Mouse (Mus musculus) kidney, postnatal 4 days (tissue): ENCODE measurements at regions not wholly inside any gene's neighbourhood (a gene's known extent, or its start where the extent isn't known, plus 50 kb on each side); places are given as distances from the start of the nearest gene placed in this dataset.

Source experiments
- DNase-seq, 2 experiments: peaks; one replicate each; pipeline ENCODE4 v3.0.0; 2021; ENCODE audit warnings: mixed read lengths in 2 of 2

DNA sequence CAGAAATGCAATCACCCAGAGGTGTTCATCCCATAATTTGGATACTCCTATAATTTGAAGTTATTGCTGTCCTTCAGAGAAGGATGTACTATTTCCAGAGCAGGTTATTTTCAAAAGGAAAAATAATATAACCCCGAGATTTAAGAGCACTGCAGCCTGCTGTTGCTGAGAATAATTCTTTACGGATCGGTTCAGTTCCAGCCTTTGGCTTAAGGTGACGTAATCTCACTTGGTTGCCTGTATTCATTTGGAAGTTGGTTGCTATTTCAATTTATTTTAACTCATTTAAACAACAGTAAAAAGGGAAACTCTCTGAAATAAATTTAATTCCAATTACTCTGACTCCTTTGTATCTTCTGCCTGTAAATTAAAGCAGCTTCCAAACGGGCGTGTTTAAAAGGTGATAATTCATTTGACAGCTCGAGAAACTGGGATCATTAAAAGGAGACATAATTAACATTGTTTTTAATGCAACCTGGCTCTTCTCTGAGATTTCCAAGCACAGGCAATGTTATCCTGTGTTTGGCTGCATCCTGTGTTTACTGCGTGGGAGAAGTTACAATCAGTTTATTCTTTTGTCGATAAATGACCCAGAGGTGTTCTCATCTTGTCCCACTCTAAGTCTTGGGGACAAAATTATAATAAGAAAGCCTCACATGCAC lies 568.5 kb downstream of the Gm16223 start:
- DNase-seq = no peak

- DNase-seq = no peak
These were observed 576.5 kb upstream of the Cpeb2 start for GRCm38 (mm10) chr5:42656460-42656859.

GRCm38 (mm10) chr5:42659994-42660393 lies 573.0 kb upstream of the Cpeb2 start:
- no peak for DNase-seq

DNA sequence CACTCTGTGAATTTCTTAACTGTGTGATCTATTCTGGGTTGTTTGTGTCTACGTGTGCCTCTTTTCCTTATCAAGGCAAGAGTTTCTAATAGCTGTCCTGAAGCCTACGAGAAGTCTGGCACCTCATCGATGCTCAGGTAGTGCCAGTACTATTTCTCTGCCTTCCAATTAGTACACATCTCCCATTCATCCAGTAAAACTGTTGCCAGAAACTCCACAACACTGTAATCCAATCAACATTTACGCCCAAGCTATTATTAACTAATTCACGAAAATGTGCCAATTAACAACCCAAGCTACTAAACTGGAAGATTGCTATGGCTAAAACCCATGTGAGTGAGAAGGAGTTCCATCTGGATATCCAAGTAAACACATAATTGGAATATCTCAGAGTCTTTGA lies 553.4 kb upstream of the Cpeb2 start:
- no peak for DNase-seq

DNA sequence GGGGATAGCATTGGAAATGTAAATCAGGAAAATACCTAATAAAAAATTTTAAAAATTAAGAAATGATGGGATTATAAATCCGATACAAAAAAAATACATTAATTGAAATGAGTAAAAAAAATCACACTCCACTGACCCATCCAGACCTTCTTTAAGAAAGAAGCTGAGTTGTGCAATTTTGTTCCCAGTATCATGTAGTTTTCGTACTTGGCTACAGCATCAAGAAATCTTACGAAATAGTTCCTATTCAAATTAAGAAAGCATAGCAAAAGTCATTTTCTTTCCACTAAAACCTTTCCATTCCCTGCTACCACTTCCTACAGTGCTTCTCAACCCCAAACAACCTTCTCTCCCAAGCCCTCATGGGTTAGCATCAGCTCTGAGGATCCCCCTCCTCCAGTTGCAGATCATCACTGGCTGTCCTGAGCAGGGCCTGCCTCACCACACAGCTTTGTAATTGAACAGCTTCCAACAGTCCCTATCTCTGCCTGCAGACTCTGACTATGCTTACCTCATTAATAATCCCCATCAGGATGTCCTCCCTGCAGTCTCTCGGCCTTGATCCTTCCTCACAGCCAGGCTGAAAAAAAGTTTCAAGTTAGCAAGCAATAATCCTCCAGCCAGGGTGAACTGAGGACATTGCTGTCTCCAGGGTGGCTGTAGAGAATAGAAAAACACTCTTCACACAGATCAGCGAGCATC lies 547.5 kb upstream of the Cpeb2 start:
- no peak for DNase-seq

GRCm38 (mm10) chr5:42687176-42687575 lies 545.8 kb upstream of the Cpeb2 start:
- no peak for DNase-seq
